8 mouse cellular contexts compared by ENCODE assay signal in genomic region chr16:91597672-91598010, GRCm38 (mm10). TPM values are rescaled to one million over a fixed set of nuclear protein-coding genes. Genes with fewer than 3 reads are reported as not detected.
DNase-seq lines count a peak whose midpoint lies in the region; ATAC-seq and TF ChIP-seq lines count a peak whose summit lies in the region.

Gene Tmem50b, minus strand, starts transcription at chr16:91597800.

- TF ChIP-seq EP300 in heart, postnatal 0 days (IDR thresholded peaks at IDR 0.05; ENCODE audit: low read depth) = no peak

- TF ChIP-seq POLR2A in testis, adult 2 months (IDR thresholded peaks at IDR 0.05; ENCODE audit: control insufficient read depth, low read depth, low read length) = no peak; the same call in none of the 2 replicates

- peaks cover 23% of the 10 kb centered on the region for H3K27me3 ChIP-seq in E14TG2a.4 (ENCODE audit: insufficient read depth, low read length)
- peaks cover 8% of the 10 kb centered on the region for H3K27me3 ChIP-seq in forebrain, embryonic 12.5 days
- no peaks in the 10 kb centered on the region for H3K27me3 ChIP-seq in heart, postnatal 0 days (ENCODE audit: control insufficient read depth, insufficient read depth, low read length)
- peaks cover 14% of the 10 kb centered on the region for H3K27me3 ChIP-seq in liver, embryonic 16.5 days (ENCODE audit: control insufficient read depth, insufficient read depth, low read depth, low read length)
- peaks cover 10% of the 10 kb centered on the region for H3K27me3 ChIP-seq in neural tube, embryonic 13.5 days
- no peaks in the 10 kb centered on the region for H3K27me3 ChIP-seq in testis, adult 2 months (ENCODE audit: control insufficient read depth, insufficient read depth, low read length)

- peak; percentile 96 for DNase-seq in c-Kit-positive CD71-positive TER-119-positive erythroid progenitor cells, embryonic 14.5 days (ENCODE audit: low spot score)
- DNase-seq in heart, postnatal 0 days (ENCODE audit: low spot score) = peak; percentile 95
- peak; percentile 99 for DNase-seq in kidney, postnatal 4 days

- peak within 1 kb of the TSS; percentile 69 for H3K27ac ChIP-seq in forebrain, embryonic 12.5 days
- peak within 1 kb of the TSS; percentile 65 for H3K27ac ChIP-seq in heart, postnatal 0 days (ENCODE audit: low read depth)
- 0 out of 2 replicates have a peak within 1 kb of the TSS, but pooled peaks have one; percentile 35 for H3K27ac ChIP-seq in liver, embryonic 16.5 days (ENCODE audit: low read length)
- H3K27ac ChIP-seq in neural tube, embryonic 13.5 days (replicated peaks) = peak within 1 kb of the TSS; percentile 84
- H3K27ac ChIP-seq in testis, adult 2 months (ENCODE audit: control insufficient read depth, insufficient read depth, low read depth, low read length) = peak within 1 kb of the TSS; percentile 85

- WGBS in forebrain, embryonic 12.5 days = under 1% methylated on average over 34 of the region's 34 CpGs
- under 1% methylated on average over 34 of the region's 34 CpGs for WGBS in heart, postnatal 0 days
- WGBS in liver, embryonic 16.5 days (ENCODE audit: insufficient replicate concordance) = under 1% methylated on average over 34 of the region's 34 CpGs
- WGBS in neural tube, embryonic 13.5 days = 1% methylated on average over 34 of the region's 34 CpGs

- peak within 1 kb of the TSS; percentile 84 for H3K9ac ChIP-seq in forebrain, embryonic 12.5 days
- peak within 1 kb of the TSS; percentile 70 for H3K9ac ChIP-seq in heart, postnatal 0 days (replicated peaks; ENCODE audit: low read depth, low read length)
- peak within 1 kb of the TSS; percentile 74 for H3K9ac ChIP-seq in liver, embryonic 16.5 days (ENCODE audit: low read depth, low read length)
- peak within 1 kb of the TSS; percentile 83 for H3K9ac ChIP-seq in neural tube, embryonic 13.5 days

- H3K4me3 ChIP-seq in E14TG2a.4 (replicated peaks; ENCODE audit: low read length) = peak within 1 kb of the TSS; percentile 89
- H3K4me3 ChIP-seq in forebrain, embryonic 12.5 days (replicated peaks) = peak within 1 kb of the TSS; percentile 82
- peak within 1 kb of the TSS; percentile 81 for H3K4me3 ChIP-seq in heart, postnatal 0 days (ENCODE audit: low read depth, low read length)
- H3K4me3 ChIP-seq in liver, embryonic 16.5 days (ENCODE audit: low read depth, low read length) = peak within 1 kb of the TSS; percentile 74
- peak within 1 kb of the TSS; percentile 56 for H3K4me3 ChIP-seq in neural tube, embryonic 13.5 days
- H3K4me3 ChIP-seq in testis, adult 2 months (ENCODE audit: control insufficient read depth, low read depth, low read length) = peak within 1 kb of the TSS; percentile 99

- peak; percentile 100 for ATAC-seq in forebrain, embryonic 12.5 days (ENCODE audit: low FRiP score)
- peak; percentile 100 for ATAC-seq in heart, postnatal 0 days (ENCODE audit: insufficient read depth, low read depth)
- peak; percentile 98 for ATAC-seq in liver, embryonic 16.5 days (ENCODE audit: low read depth)
- peak; percentile 98 for ATAC-seq in neural tube, embryonic 13.5 days (ENCODE audit: low read depth)

- H3K9me3 ChIP-seq in E14TG2a.4 (ENCODE audit: low read length) = no peaks in the 10 kb centered on the region
- H3K9me3 ChIP-seq in forebrain, embryonic 12.5 days = no peaks in the 10 kb centered on the region
- H3K9me3 ChIP-seq in heart, postnatal 0 days (replicated peaks; ENCODE audit: control insufficient read depth, low read length) = no peaks in the 10 kb centered on the region
- H3K9me3 ChIP-seq in liver, embryonic 16.5 days (replicated peaks; ENCODE audit: control insufficient read depth, low read length) = no peaks in the 10 kb centered on the region
- no peaks in the 10 kb centered on the region for H3K9me3 ChIP-seq in neural tube, embryonic 13.5 days

- peaks cover 20% of the 10 kb centered on the region for H3K4me1 ChIP-seq in E14TG2a.4 (replicated peaks; ENCODE audit: low read depth, low read length)
- H3K4me1 ChIP-seq in forebrain, embryonic 12.5 days = peaks cover 6% of the 10 kb centered on the region
- H3K4me1 ChIP-seq in heart, postnatal 0 days (ENCODE audit: control insufficient read depth, insufficient read depth) = peaks cover 5% of the 10 kb centered on the region; the same call in 1 of the 2 replicates
- H3K4me1 ChIP-seq in liver, embryonic 16.5 days (ENCODE audit: control insufficient read depth, low read depth, low read length) = peaks cover 18% of the 10 kb centered on the region
- peaks cover 22% of the 10 kb centered on the region for H3K4me1 ChIP-seq in neural tube, embryonic 13.5 days (replicated peaks)
- H3K4me1 ChIP-seq in testis, adult 2 months (ENCODE audit: control insufficient read depth, insufficient read depth, low read length) = peaks cover 12% of the 10 kb centered on the region

- H3K36me3 ChIP-seq in E14TG2a.4 (ENCODE audit: insufficient read depth, low read length) = peaks cover 14% of the 10 kb centered on the region
- H3K36me3 ChIP-seq in forebrain, embryonic 12.5 days (replicated peaks) = no peaks in the 10 kb centered on the region
- H3K36me3 ChIP-seq in heart, postnatal 0 days (replicated peaks; ENCODE audit: control insufficient read depth, insufficient read depth, low read length) = no peaks in the 10 kb centered on the region
- no peaks in the 10 kb centered on the region for H3K36me3 ChIP-seq in liver, embryonic 16.5 days (ENCODE audit: control insufficient read depth, insufficient read depth)
- peaks cover 3% of the 10 kb centered on the region; the same call in 1 of the 2 replicates for H3K36me3 ChIP-seq in neural tube, embryonic 13.5 days
- H3K36me3 ChIP-seq in testis, adult 2 months (ENCODE audit: control insufficient read depth, insufficient read depth, low read length) = no peaks in the 10 kb centered on the region

- no peak for TF ChIP-seq CTCF in E14TG2a.4 (conservative IDR thresholded peaks at IDR 0.05; ENCODE audit: low read length)
- TF ChIP-seq CTCF in heart, postnatal 0 days (IDR thresholded peaks at IDR 0.05; ENCODE audit: low read depth) = no peak
- no peak for TF ChIP-seq CTCF in testis, adult 2 months (IDR thresholded peaks at IDR 0.05; ENCODE audit: control insufficient read depth, insufficient read depth, insufficient replicate concordance, low read depth, low read length)

- H3K4me2 ChIP-seq in forebrain, embryonic 12.5 days = peak within 1 kb of the TSS; percentile 88
- peak within 1 kb of the TSS; percentile 87 for H3K4me2 ChIP-seq in heart, postnatal 0 days (ENCODE audit: low read depth, low read length)
- H3K4me2 ChIP-seq in liver, embryonic 16.5 days (ENCODE audit: low read depth, low read length) = peak within 1 kb of the TSS; percentile 97
- peak within 1 kb of the TSS; percentile 88 for H3K4me2 ChIP-seq in neural tube, embryonic 13.5 days

RNA-seq across cellular contexts. Expression of gene Tmem50b, which starts in this region (rescaled TPM):
- 38.7 and 41.2 TPM in 2 replicates for polyA plus RNA-seq in forebrain, embryonic 12.5 days (2016; fragmentation: Nextera tagmentation; extraction: Ambion mirVana)
- 54.6 and 62.6 TPM in 2 replicates for total RNA-seq in heart, postnatal 0 days (2014; rRNA removed; ENCODE audit: low replicate concordance)
- polyA plus RNA-seq in heart, postnatal 0 days (2015; fragmentation: Nextera tagmentation; extraction: Ambion mirVana) = 51.1 and 55.7 TPM in 2 replicates
- polyA plus RNA-seq in liver, embryonic 16.5 days (2015; fragmentation: Nextera tagmentation; extraction: Ambion mirVana) = 7.1 and 7.4 TPM in 2 replicates
- 85.6 and 96.8 TPM in 2 replicates for polyA plus RNA-seq in neural tube, embryonic 13.5 days (2015; fragmentation: Nextera tagmentation; extraction: Ambion mirVana)
- 50.6 and 54.1 TPM in 2 replicates for polyA plus RNA-seq in testis, adult 2 months (2012; rRNA removed)

Comparison
In these comparisons a context has a peak if more than half of its experiments do, and no peak if none do; other contexts are left out.
1. Peak in every context shown above with its lines: DNase-seq, ATAC-seq, H3K4me3 ChIP-seq and H3K27ac ChIP-seq.
2. H3K27ac ChIP-seq: peak in every context shown above with its lines; median percentile 85 in testis, adult 2 months; 84 in neural tube, embryonic 13.5 days; 69 in forebrain, embryonic 12.5 days; 65 in heart, postnatal 0 days; 35 in liver, embryonic 16.5 days.